Mouse (Mus musculus) hindbrain, embryonic 15.5 days (tissue): ENCODE data around the gene Twist2. TPM values are rescaled to one million over a fixed set of nuclear protein-coding genes. Genes with fewer than 3 reads are reported as not detected.

Experiments
- ATAC-seq: fragments of 200-750 bp; cut with Nextera tagmentation; 2 replicates; pipeline ENCODE4 v1.8.0; 2017; ENCODE audit warnings: low read depth, moderate number of reproducible peaks, moderate TSS enrichment; ENCODE audit not compliant: low FRiP score
- H3K27ac ChIP-seq: fragments of 300-500 bp; sonication (generic); replicated peaks from 2 replicates; pipeline ENCODE4 v1.5.1; 2015; ENCODE audit warnings: mild to moderate bottlenecking, inconsistent platforms
- H3K27me3 ChIP-seq: fragments of 300-500 bp; sonication (generic); 2 replicates; pipeline ENCODE4 v1.6.1; 2015; ENCODE audit warnings: control low read depth, inconsistent platforms
- H3K36me3 ChIP-seq: fragments of 300-500 bp; sonication (generic); 2 replicates; pipeline ENCODE4 v1.6.1; 2015; ENCODE audit warnings: control low read depth, inconsistent platforms
- H3K4me1 ChIP-seq: fragments of 300-500 bp; sonication (generic); replicated peaks from 2 replicates; pipeline ENCODE4 v1.6.1; 2015; ENCODE audit warnings: control low read depth, inconsistent platforms
- H3K4me2 ChIP-seq: fragments of 300-500 bp; sonication (generic); 2 replicates; pipeline ENCODE4 v1.6.1; 2015; ENCODE audit warnings: moderate library complexity, mild to moderate bottlenecking, inconsistent platforms
- H3K4me3 ChIP-seq: fragments of 300-500 bp; sonication (generic); 2 replicates; pipeline ENCODE4 v1.5.1; 2015; ENCODE audit warnings: mild to moderate bottlenecking, inconsistent platforms
- H3K9ac ChIP-seq: fragments of 300-500 bp; sonication (generic); 2 replicates; pipeline ENCODE4 v1.6.1; 2015; ENCODE audit warnings: inconsistent platforms
- H3K9me3 ChIP-seq: fragments of 300-500 bp; sonication (generic); 2 replicates; pipeline ENCODE4 v1.6.1; 2016; ENCODE audit warnings: control low read depth, inconsistent platforms
- WGBS: fragments of 180-500 bp; shearing (Covaris S2); methylation state at CpG from one replicate; pipeline ENCODE4 v1.1.7; 2015; 5-methylcytosine and 5-hydroxymethylcytosine counted together
- polyA plus RNA-seq: library from polyadenylated mRNA; unstranded; fragments of >200 nt; fragmentation: Nextera tagmentation; extraction: Ambion mirVana; gene quantifications from 2 replicates; pipeline ENCODE4 v1.2.1, GENCODE M21; 2015

Gene Twist2
- polyA plus RNA-seq, 1 experiment from 2014 or later, result 1.9 TPM

- peaks cover 3% of the 10 kb centered on the region; the same call in 1 of the 2 replicates for H3K9me3 ChIP-seq
- no peak overlapping the region for H3K27ac ChIP-seq
- H3K27me3 ChIP-seq, result no peaks in the 10 kb centered on the region
- no peaks in the 10 kb centered on the region for H3K4me1 ChIP-seq
- H3K36me3 ChIP-seq, result no peaks in the 10 kb centered on the region
- 91% methylated on average over 4 of the region's 4 CpGs for WGBS
- no peak overlapping the region for H3K4me2 ChIP-seq
- no peak for ATAC-seq
- no peak overlapping the region for H3K4me3 ChIP-seq
- no peak overlapping the region for H3K9ac ChIP-seq
Observed at GRCm38 (mm10) chr1:91779819-91780218, 21.4 kb upstream of the Twist2 start.

- 76% methylated on average over 7 of the region's 7 CpGs for WGBS
- H3K4me3 ChIP-seq, result no peak overlapping the region
- H3K27me3 ChIP-seq, result no peaks in the 10 kb centered on the region
- no peaks in the 10 kb centered on the region for H3K36me3 ChIP-seq
- H3K9ac ChIP-seq, result no peak overlapping the region
- no peak overlapping the region for H3K4me2 ChIP-seq
- peaks cover 3% of the 10 kb centered on the region; the same call in 1 of the 2 replicates for H3K9me3 ChIP-seq
- no peak overlapping the region for H3K27ac ChIP-seq
- H3K4me1 ChIP-seq, result no peaks in the 10 kb centered on the region
- no peak for ATAC-seq
Observed at GRCm38 (mm10) chr1:91781182-91781581, 20.1 kb upstream of the Twist2 start.

- WGBS, result 80% methylated on average over 3 of the region's 3 CpGs
- ATAC-seq, result no peak
- H3K9me3 ChIP-seq, result peaks cover 3% of the 10 kb centered on the region; the same call in 1 of the 2 replicates
Observed at GRCm38 (mm10) chr1:91784162-91784561, 17.1 kb upstream of the Twist2 start.

GRCm38 (mm10) chr1:91799323-91799722 lies 1.9 kb upstream of the Twist2 start:
- H3K4me1 ChIP-seq, result peaks cover 25% of the 10 kb centered on the region
- H3K27ac ChIP-seq, result no peak overlapping the region
- H3K4me3 ChIP-seq, result no peak overlapping the region
- ATAC-seq, result no peak
- H3K36me3 ChIP-seq, result no peaks in the 10 kb centered on the region
- H3K9ac ChIP-seq, result no peak overlapping the region
- peaks cover 51% of the 10 kb centered on the region for H3K27me3 ChIP-seq
- no peak overlapping the region for H3K4me2 ChIP-seq
- WGBS, result 62% methylated on average over 3 of the region's 3 CpGs
- no peaks in the 10 kb centered on the region for H3K9me3 ChIP-seq

More at GRCm38 (mm10) chr1:91784162-91784561, 17.1 kb upstream of the Twist2 start:
- Histone ChIP-seq H3K4me2 (no peak overlapping the region), H3K27ac (no peak overlapping the region), H3K4me1 (no peaks in the 10 kb centered on the region), H3K36me3 (no peaks in the 10 kb centered on the region), H3K9ac (no peak overlapping the region), H3K4me3 (no peak overlapping the region), H3K27me3 (no peaks in the 10 kb centered on the region)

GRCm38 (mm10) chr1:91800348-91800747 lies 913 bp upstream of the Twist2 start:
- Histone ChIP-seq H3K27ac (no peak overlapping the region), H3K4me2 (peak overlapping the region; percentile 87), H3K9me3 (no peaks in the 10 kb centered on the region), H3K4me3 (peak overlapping the region; percentile 43), H3K36me3 (no peaks in the 10 kb centered on the region), H3K27me3 (peaks cover 58% of the 10 kb centered on the region), H3K9ac (no peak overlapping the region), H3K4me1 (peaks cover 25% of the 10 kb centered on the region)
- WGBS, result 20% methylated on average over 13 of the region's 13 CpGs
- ATAC-seq, result no peak

GRCm38 (mm10) chr1:91801844-91802366 lies 644 bp downstream of the Twist2 start:
- H3K27ac ChIP-seq, result no peak overlapping the region
- no peaks in the 10 kb centered on the region for H3K9me3 ChIP-seq
- 2% methylated on average over 45 of the region's 45 CpGs for WGBS
- no peaks in the 10 kb centered on the region for H3K36me3 ChIP-seq
- H3K4me3 ChIP-seq, result peak overlapping the region; percentile 43
- peaks cover 64% of the 10 kb centered on the region for H3K27me3 ChIP-seq
- ATAC-seq, result peak; percentile 61
- peak overlapping the region; percentile 87 for H3K4me2 ChIP-seq
- H3K9ac ChIP-seq, result peak overlapping the region; percentile 39
- peaks cover 25% of the 10 kb centered on the region for H3K4me1 ChIP-seq

- peak overlapping the region; percentile 87 for H3K4me2 ChIP-seq
- WGBS, result 10% methylated on average over 30 of the region's 30 CpGs
- peak overlapping the region; percentile 39; the same call in 1 of the 2 replicates for H3K9ac ChIP-seq
- H3K36me3 ChIP-seq, result no peaks in the 10 kb centered on the region
- peaks cover 67% of the 10 kb centered on the region for H3K27me3 ChIP-seq
- H3K27ac ChIP-seq, result no peak overlapping the region
- ATAC-seq, result no peak
- peaks cover 25% of the 10 kb centered on the region for H3K4me1 ChIP-seq
- H3K9me3 ChIP-seq, result no peaks in the 10 kb centered on the region
- peak overlapping the region; percentile 43 for H3K4me3 ChIP-seq
Observed at GRCm38 (mm10) chr1:91802406-91803121, 1.3 kb downstream of the Twist2 start.

GRCm38 (mm10) chr1:91803416-91803815 lies 2.2 kb downstream of the Twist2 start:
- no peak for ATAC-seq
- 82% methylated on average over 6 of the region's 6 CpGs for WGBS
- peaks cover 62% of the 10 kb centered on the region for H3K27me3 ChIP-seq
- H3K36me3 ChIP-seq, result no peaks in the 10 kb centered on the region
- no peak overlapping the region for H3K9ac ChIP-seq
- H3K27ac ChIP-seq, result no peak overlapping the region
- H3K4me1 ChIP-seq, result peaks cover 25% of the 10 kb centered on the region
- no peak overlapping the region for H3K4me3 ChIP-seq
- no peaks in the 10 kb centered on the region for H3K9me3 ChIP-seq
- no peak overlapping the region for H3K4me2 ChIP-seq

GRCm38 (mm10) chr1:91816067-91816466 lies 14.8 kb downstream of the Twist2 start:
- no peak overlapping the region for H3K9ac ChIP-seq
- 81% methylated on average over 3 of the region's 3 CpGs for WGBS

GRCm38 (mm10) chr1:91816571-91816970 lies 15.3 kb downstream of the Twist2 start:
- H3K4me3 ChIP-seq, result no peak overlapping the region
- no peak for ATAC-seq
- WGBS, result 33% methylated on average over 6 of the region's 6 CpGs

More at GRCm38 (mm10) chr1:91816067-91816466, 14.8 kb downstream of the Twist2 start:
- ATAC-seq, result no peak
- no peak overlapping the region for H3K4me3 ChIP-seq
- no peak overlapping the region for H3K27ac ChIP-seq
- no peak overlapping the region for H3K4me2 ChIP-seq
- H3K36me3 ChIP-seq, result no peaks in the 10 kb centered on the region
- no peaks in the 10 kb centered on the region for H3K27me3 ChIP-seq
- H3K9me3 ChIP-seq, result no peaks in the 10 kb centered on the region
- H3K4me1 ChIP-seq, result no peaks in the 10 kb centered on the region

GRCm38 (mm10) chr1:91819237-91819636 lies 18.0 kb downstream of the Twist2 start:
- Histone ChIP-seq H3K4me2 (no peak overlapping the region), H3K9me3 (no peaks in the 10 kb centered on the region), H3K9ac (no peak overlapping the region), H3K4me3 (no peak overlapping the region), H3K36me3 (no peaks in the 10 kb centered on the region), H3K4me1 (no peaks in the 10 kb centered on the region), H3K27ac (no peak overlapping the region), H3K27me3 (no peaks in the 10 kb centered on the region)
- WGBS, result 65% methylated on average over 9 of the region's 9 CpGs
- ATAC-seq, result no peak

More at GRCm38 (mm10) chr1:91816571-91816970, 15.3 kb downstream of the Twist2 start:
- Histone ChIP-seq H3K27me3 (no peaks in the 10 kb centered on the region), H3K36me3 (no peaks in the 10 kb centered on the region), H3K27ac (no peak overlapping the region), H3K4me1 (no peaks in the 10 kb centered on the region), H3K9me3 (no peaks in the 10 kb centered on the region), H3K4me2 (no peak overlapping the region), H3K9ac (no peak overlapping the region)

GRCm38 (mm10) chr1:91820531-91820930 lies 19.3 kb downstream of the Twist2 start:
- 48% methylated on average over 10 of the region's 10 CpGs for WGBS
- no peak overlapping the region for H3K27ac ChIP-seq
- no peaks in the 10 kb centered on the region for H3K9me3 ChIP-seq

More at GRCm38 (mm10) chr1:91820531-91820930, 19.3 kb downstream of the Twist2 start:
- Histone ChIP-seq H3K4me1 (no peaks in the 10 kb centered on the region), H3K9ac (no peak overlapping the region), H3K27me3 (no peaks in the 10 kb centered on the region), H3K4me2 (no peak overlapping the region), H3K36me3 (no peaks in the 10 kb centered on the region), H3K4me3 (no peak overlapping the region)
- ATAC-seq, result no peak
